Mouse (Mus musculus): ENCODE results near the gene Dcun1d3.

DNA sequence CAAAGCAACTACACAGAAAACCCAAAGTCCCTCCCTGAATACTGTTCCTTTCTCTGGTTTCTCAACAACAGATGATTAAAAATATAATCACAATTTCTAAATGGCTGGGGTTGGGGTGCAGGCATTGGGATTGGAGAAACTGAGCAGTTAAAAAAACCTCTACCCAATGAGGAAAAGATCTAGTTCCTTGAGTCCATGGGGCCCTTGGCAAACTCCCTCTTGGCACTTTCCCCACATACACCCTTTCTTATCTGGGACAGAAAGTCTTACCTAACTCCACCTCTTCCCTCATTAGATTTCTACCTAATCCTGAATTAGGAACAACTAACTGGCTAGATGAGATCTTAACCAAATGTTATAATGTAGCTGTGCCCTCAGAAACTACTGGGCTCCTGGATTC is 41.1 kb downstream of the Dcun1d3 start:
- TF ChIP-seq CTCF (IDR thresholded peaks at IDR 0.05; ENCODE audit: control insufficient read depth, insufficient read depth, insufficient read length) (no peak), USF1 (IDR thresholded peaks at IDR 0.05; ENCODE audit: low read depth) (no peak), MYOG (IDR thresholded peaks at IDR 0.05; ENCODE audit: control insufficient read depth, extremely low read depth, insufficient read length) (no peak), MAX (IDR thresholded peaks at IDR 0.05) (no peak), CEBPB (IDR thresholded peaks at IDR 0.05; ENCODE audit: low read depth) (no peak), FOSL1 (IDR thresholded peaks at IDR 0.05; ENCODE audit: insufficient read depth, low read length, poor library complexity, severe bottlenecking) (no peak)
